Mouse (Mus musculus) gastrocnemius, adult 8-10 months (tissue): Measurements from ENCODE around the gene Rdm1. TPM values are rescaled to one million over a fixed set of nuclear protein-coding genes. Genes with fewer than 3 reads are reported as not detected.
"Not testable (repeated sequence)": the region's sequence is repeated elsewhere in the genome, so short reads cannot be mapped to it uniquely, and the experiment has no call there.

Experiments used
- DNase-seq, 2 experiments: peaks; one replicate each; pipeline ENCODE4 v3.0.0; 2022; ENCODE audit warnings: low spot score in 2 of 2
- total RNA-seq, 4 experiments: library from RNA; stranded (reverse); gene quantifications; 2 replicates each; pipeline ENCODE4 v1.2.4; 2022

The Rdm1 gene
- total RNA-seq, result 10 to 100 TPM; 29.7 to 40.5 (median 33.7) TPM

DNA sequence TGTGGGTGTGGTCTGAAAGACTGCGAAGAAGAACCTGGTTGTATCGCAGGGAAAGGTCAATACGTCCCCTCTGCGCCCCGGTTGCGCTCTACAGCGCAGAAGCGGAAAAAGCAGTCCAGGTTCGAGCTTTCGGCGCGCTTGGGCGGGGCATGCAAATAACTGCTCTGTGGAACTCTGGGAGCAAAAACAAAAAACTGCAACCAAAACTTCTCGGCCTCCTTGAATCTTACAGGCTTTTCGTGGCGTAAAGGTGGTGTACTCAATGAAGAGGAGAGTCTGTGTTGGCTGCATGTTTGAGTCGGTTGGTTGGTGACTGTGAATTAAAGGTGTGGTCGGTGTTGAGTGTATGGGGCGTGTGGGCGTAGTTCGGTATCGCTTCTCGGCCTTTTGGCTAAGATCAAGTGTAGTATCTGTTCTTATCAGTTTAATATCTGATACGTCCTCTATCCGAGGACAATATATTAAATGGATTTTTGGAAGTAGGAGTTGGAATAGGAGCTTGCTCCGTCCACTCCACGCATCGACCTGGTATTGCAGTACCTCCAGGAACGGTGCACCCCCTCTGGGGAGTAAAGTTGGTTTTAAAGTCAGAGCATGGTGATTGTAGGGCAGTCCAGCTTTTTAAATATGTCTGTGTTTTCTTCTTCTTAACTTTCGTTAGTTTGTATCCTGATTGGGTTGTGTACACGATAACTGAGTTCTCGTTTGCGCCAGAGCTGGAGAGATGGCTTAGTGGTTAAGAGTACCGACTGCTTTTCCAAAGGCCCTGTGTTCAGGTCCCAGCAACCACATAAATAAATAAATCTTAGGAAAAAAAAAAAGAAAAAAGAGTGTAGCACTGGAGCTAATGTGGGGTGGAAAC, at the start of gene Rdm1:
Rdm1 (plus strand) TSS at position 201 of the 862 bp plus-strand sequence.
- DNase-seq, result peak; percentile 56 to 76

DNA sequence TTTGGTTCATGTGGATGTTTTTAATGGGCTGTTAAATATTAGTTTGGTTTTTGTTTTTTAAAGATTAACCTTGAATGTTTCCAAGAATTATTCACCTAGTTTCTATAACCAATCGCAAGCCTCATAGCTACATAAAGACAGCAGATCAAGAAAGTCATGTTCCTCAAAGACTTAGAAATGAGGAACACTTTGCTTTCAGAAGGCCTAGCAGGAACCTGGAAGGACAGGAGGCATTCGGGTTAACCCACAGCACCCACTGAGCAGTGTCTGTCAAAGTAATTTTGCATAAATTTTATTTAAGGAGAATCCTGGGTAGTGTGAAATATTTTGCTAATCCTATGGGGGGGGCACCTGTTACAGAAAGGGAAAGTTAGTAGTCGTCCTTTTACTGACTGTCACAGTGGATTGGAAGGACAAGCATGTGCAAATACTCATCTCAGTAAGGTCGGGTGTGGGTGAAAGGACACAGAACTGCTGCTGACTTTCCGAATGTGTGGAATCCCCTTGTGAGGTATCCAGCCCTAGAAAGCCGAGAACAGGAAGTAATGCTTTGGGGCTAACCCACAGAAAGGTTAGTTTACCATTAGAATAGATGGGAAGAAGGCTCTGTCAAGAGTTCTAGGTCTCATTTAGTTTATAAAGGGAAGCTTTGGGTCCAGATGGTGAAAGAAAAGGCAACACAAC, 45.8 kb upstream of the Rdm1 start:
- DNase-seq, result no peak

GRCm38 (mm10) chr11:101582054-101583035, 44.6 kb upstream of the Rdm1 start, which contains the start of gene Tmem106a:
Gene Tmem106a, plus strand, starts transcription at chr11:101582242.
- DNase-seq, result peak; percentile 23 to 33

GRCm38 (mm10) chr11:101583205-101583604, 43.8 kb upstream of the Rdm1 start:
- no peak for DNase-seq

- DNase-seq, result not testable (repeated sequence)
Measured at GRCm38 (mm10) chr11:101585031-101585430, 42.0 kb upstream of the Rdm1 start.

- DNase-seq, result no peak
Measured at GRCm38 (mm10) chr11:101585805-101586204, 41.2 kb upstream of the Rdm1 start.

GRCm38 (mm10) chr11:101587676-101588075, 39.3 kb upstream of the Rdm1 start:
- no peak for DNase-seq

DNA sequence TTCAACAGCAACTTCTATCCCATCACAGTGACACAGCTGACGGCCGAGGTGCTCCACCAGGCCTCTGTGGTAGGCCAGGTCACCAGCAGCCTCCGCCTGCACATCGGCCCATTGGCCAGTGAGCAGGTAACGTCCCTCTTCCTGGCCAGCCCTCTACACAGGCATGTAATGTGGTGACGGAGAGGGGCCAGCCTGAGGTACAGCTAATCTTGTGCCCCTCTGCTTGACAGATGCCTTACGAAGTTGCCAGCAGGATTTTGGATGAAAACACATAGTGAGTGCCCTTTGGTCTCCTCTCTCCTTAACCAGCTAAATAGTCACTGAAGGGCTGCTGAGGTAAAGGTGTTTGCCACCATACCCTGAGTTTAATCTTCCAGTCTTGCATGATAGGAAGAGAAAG, 38.1 kb upstream of the Rdm1 start:
- DNase-seq, result no peak

DNA sequence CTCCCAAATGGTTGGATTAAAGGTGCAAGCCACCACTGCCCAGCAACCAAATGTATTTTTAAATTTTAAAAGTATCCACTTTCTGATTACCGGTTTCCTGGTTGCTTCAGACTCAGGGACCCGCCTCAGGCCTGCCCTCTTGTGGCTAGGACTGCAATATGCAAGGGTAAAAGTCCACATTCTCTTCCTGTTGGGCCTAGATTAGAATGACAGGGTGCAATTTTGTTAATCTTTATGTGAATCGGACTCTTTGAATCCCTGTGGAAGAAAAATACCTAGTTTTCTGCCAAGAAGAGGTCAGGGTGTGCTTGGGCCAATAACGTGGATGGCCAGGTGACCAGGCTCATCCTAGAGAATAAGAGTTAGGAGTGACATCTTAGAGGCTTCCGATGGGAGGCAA, 37.6 kb upstream of the Rdm1 start:
- peak in 1 of 2 experiments; percentile 12 for DNase-seq

GRCm38 (mm10) chr11:101589989-101590624, 36.9 kb upstream of the Rdm1 start:
- no peak for DNase-seq

- no peak for DNase-seq
Measured at GRCm38 (mm10) chr11:101599156-101599555, 27.8 kb upstream of the Rdm1 start, which contains the start of gene Gm11634. Gene Gm11634, minus strand, starts transcription at chr11:101599256.

GRCm38 (mm10) chr11:101602491-101602890, 24.5 kb upstream of the Rdm1 start:
- DNase-seq, result no peak

DNA sequence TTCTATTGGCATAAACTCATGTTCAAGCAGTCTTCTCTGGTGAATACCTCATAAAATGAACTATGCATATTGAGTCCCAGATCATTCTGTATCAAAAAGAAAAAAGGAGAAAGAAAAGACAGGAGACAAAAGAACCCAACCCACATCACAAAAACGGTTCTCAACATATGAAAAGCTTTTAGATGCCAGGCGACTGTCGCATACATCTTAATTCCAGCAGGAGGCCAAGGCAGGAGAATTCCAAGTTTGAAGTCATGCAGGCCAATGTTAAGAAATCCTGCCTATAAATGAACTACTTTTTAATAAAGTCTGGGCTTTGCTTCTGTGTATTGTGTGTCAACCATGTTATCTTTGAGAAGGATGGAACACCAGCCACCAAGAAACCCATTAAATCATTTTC, 22.9 kb upstream of the Rdm1 start:
- DNase-seq, result no peak

- DNase-seq, result peak; percentile 31 to 56
Measured at GRCm38 (mm10) chr11:101604531-101605453, 22.2 kb upstream of the Rdm1 start.

DNA sequence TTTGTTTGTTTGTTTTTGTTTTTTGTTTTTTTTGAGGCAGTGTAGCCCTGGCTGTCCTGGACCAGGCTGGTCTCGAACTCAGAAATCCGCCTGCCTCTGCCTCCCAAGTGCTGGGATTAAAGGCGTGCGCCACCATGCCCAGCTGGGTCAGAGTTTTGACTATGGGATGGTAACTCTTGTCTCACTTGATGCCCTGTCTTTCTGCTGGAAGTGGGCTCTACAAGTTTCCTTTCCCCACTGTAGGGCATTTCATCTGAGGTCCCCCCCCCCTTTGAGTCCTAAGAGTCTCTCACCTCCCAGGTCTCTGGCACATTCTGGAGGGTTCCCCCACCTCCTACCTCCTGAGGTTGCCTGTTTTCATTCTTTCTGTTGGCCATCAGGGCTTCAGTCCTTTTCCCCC, 19.9 kb upstream of the Rdm1 start:
- DNase-seq, result not testable (repeated sequence)

DNA sequence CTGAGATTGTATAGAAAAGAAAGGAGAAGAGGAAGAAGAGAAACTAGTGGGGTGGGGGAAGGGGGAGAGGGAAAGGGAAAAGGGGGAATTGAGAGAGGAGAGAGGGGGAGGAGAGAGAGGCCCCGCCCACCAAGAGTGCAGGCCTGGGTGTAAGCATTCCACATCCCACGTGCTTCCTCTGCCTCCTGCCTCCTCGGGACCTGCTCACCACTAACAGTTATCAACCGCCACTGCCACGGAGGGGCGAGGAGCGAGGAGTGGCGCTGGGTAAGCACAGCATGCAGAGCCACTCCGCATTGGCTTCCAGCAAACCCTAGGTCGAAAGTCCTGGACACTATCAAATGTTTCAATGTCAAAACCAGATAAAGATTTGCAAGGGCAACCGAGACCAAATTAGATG, 16.6 kb upstream of the Rdm1 start:
- DNase-seq, result no peak

- no peak for DNase-seq
Measured at GRCm38 (mm10) chr11:101613596-101613995, 13.4 kb upstream of the Rdm1 start.

- no peak for DNase-seq
Measured at GRCm38 (mm10) chr11:101614116-101614515, 12.9 kb upstream of the Rdm1 start.

GRCm38 (mm10) chr11:101615380-101615779, 11.6 kb upstream of the Rdm1 start:
- DNase-seq, result no peak

DNA sequence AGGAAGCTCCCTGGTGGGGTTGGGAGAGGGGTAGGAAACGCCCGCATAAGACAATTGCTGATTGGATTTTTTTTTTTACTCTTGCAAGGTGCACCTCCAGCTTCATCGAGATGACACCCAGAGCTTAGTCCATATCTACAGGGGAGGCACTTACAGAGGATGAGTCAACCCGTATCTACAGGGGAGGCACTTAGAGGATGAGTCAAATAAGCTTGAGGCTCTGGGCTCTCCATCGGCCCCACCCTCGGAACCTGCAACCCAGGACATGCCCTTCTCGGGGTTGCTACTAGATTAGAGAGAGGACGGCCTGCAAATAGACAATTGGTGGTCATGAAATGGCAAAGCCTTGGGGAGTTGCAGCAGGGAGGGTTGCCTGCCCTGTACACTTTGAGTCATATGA, 10.9 kb upstream of the Rdm1 start:
- DNase-seq, result no peak
